ENCODE assay signal across 9 mouse cellular contexts in the genomic region with DNA sequence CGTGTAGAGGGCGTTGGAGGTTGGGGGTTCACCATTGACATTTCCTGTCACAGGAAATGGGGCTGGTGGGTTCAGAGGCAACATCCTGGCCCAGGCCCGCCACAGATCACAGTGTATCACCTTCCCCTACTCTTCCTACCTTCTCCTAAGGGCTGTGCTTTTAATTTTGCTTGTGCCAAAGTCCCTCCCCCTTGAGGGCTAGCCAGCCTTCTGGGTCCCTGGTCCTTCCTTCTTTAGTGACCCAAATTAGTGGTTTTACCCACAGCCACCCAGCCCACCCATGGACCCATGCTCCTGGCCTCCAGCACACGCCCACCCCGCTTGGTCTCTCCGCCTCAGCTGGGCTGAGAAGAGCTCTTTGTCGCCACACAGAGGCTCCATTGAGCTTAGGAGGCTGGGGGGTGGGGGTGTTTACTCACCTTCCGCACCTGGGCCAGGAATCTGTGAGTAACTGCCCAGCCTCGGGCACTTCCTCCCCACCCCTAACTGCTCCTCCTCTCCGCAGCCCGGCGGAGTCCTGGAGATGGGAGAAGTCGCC. TPM values are rescaled to one million over a fixed set of nuclear protein-coding genes. Genes with fewer than 3 reads are reported as not detected.
A peak's percentile ranks its signal among the peaks of the same experiment; 100 is the strongest.
DNase-seq lines count a peak whose midpoint lies in the region; ATAC-seq lines count a peak whose summit lies in the region.
"Had no signal": no experiment of that assay in that cellular context is flagged by ENCODE, and none has a peak within 500 bp of the region (broad histone marks: within the 10 kb centered on the region; RNA-seq: fewer than 3 reads in every experiment).

No protein-coding gene starts in this region.

- H3K4me2 ChIP-seq in forebrain, embryonic 12.5 days = no peak overlapping the region
- no peak overlapping the region for H3K4me2 ChIP-seq in forebrain, embryonic 11.5 days (ENCODE audit: low read depth, low read length, severe bottlenecking)

- H3K9me3 ChIP-seq in forebrain, embryonic 12.5 days = no peaks in the 10 kb centered on the region
- H3K9me3 ChIP-seq in forebrain, embryonic 11.5 days (ENCODE audit: control insufficient read depth, low read length) = no peaks in the 10 kb centered on the region

- H3K27me3 ChIP-seq in forebrain, embryonic 12.5 days = no peaks in the 10 kb centered on the region
- H3K27me3 ChIP-seq in forebrain, embryonic 11.5 days (ENCODE audit: control insufficient read depth, insufficient read depth, low read length) = no peaks in the 10 kb centered on the region

- no peak for ATAC-seq in forebrain, embryonic 12.5 days (ENCODE audit: low FRiP score)
- ATAC-seq in forebrain, embryonic 11.5 days (replicated peaks; ENCODE audit: low FRiP score) = no peak
- peak; percentile 71 for ATAC-seq in CD4-positive, CD25-positive, alpha-beta regulatory T cell, adult 4 months
- peak; percentile 8; the same call in 1 of the 2 replicates for ATAC-seq in megakaryocyte, adult 5-6 weeks (ENCODE audit: poor library complexity, severe bottlenecking)

- DNase-seq in forebrain, embryonic 11.5 days (ENCODE audit: low spot score) = no peak
- peak; percentile 91 for DNase-seq in induced T-regulatory cell, adult 2 months (ENCODE audit: low read depth)
- no peak for DNase-seq in yolk sac, embryonic 10.5 days (ENCODE audit: low spot score)
- DNase-seq in left cerebral cortex, adult 9 months (ENCODE audit: low spot score in 2 of 2) = no peak
- DNase-seq in ovary, postnatal 10 days (ENCODE audit: low spot score) = no peak

- H3K4me1 ChIP-seq in forebrain, embryonic 12.5 days = peaks cover 37% of the 10 kb centered on the region
- H3K4me1 ChIP-seq in forebrain, embryonic 11.5 days (replicated peaks; ENCODE audit: control insufficient read depth, insufficient read depth, low read length) = peaks cover 5% of the 10 kb centered on the region; the same call in 1 of the 2 replicates

- H3K4me3 ChIP-seq in forebrain, embryonic 12.5 days (replicated peaks) = no peak overlapping the region
- no peak overlapping the region for H3K4me3 ChIP-seq in forebrain, embryonic 11.5 days (ENCODE audit: low read depth, low read length)

- H3K36me3 ChIP-seq in forebrain, embryonic 12.5 days (replicated peaks) = peaks cover 20% of the 10 kb centered on the region
- H3K36me3 ChIP-seq in forebrain, embryonic 11.5 days (ENCODE audit: control insufficient read depth, insufficient read depth, low read length) = no peaks in the 10 kb centered on the region

- H3K27ac ChIP-seq in forebrain, embryonic 12.5 days = peak overlapping the region; percentile 25; the same call in 1 of the 2 replicates
- H3K27ac ChIP-seq in forebrain, embryonic 11.5 days (ENCODE audit: low read depth, low read length) = no peak overlapping the region

- 34% methylated on average over 13 of the region's 13 CpGs for WGBS in forebrain, embryonic 12.5 days
- 32% methylated on average over 13 of the region's 13 CpGs for WGBS in forebrain, embryonic 11.5 days

- H3K9ac ChIP-seq in forebrain, embryonic 12.5 days = peak overlapping the region; percentile 25; the same call in 1 of the 2 replicates
- H3K9ac ChIP-seq in forebrain, embryonic 11.5 days (ENCODE audit: low read length) = no peak overlapping the region

RNA-seq across cellular contexts. Expression of a gene that starts 4.6 kb away (rescaled TPM):
- polyA plus RNA-seq in forebrain, embryonic 12.5 days (2016; fragmentation: Nextera tagmentation; extraction: Ambion mirVana) = 68.3 and 73.5 TPM in 2 replicates
- polyA plus RNA-seq in forebrain, embryonic 11.5 days (2014; fragmentation: Nextera tagmentation; extraction: Ambion mirVana) = 65.7 and 69.5 TPM in 2 replicates
- polyA plus RNA-seq in CD4-positive, CD25-positive, alpha-beta regulatory T cell, adult 4 months (2017; shearing (Covaris generic)) = 100 to 1,000 TPM; 166 to 183 TPM
- total RNA-seq in megakaryocyte, adult 5-6 weeks (2015) = 142 and 156 TPM in 2 replicates
- 116 and 142 TPM in 2 replicates for total RNA-seq in megakaryocyte, adult 5-6 weeks (2017)

RNA-seq across cellular contexts. Expression of a gene that starts 10.1 kb away (rescaled TPM):
- 0.22 TPM in 1 of 2 replicates, not detected in the other for polyA plus RNA-seq in forebrain, embryonic 12.5 days (2016; fragmentation: Nextera tagmentation; extraction: Ambion mirVana)
- polyA plus RNA-seq in forebrain, embryonic 11.5 days (2014; fragmentation: Nextera tagmentation; extraction: Ambion mirVana) = 0.31 and 0.37 TPM in 2 replicates
- polyA plus RNA-seq in CD4-positive, CD25-positive, alpha-beta regulatory T cell, adult 4 months (2017; shearing (Covaris generic)) = 10 to 100 TPM in 1 of 2 experiments, 1 to 10 TPM in 1; 2.2 to 28.9 TPM
- 0.64 and 1.0 TPM in 2 replicates for total RNA-seq in megakaryocyte, adult 5-6 weeks (2015)
- total RNA-seq in megakaryocyte, adult 5-6 weeks (2017) = 0.18 and 0.24 TPM in 2 replicates

RNA-seq across cellular contexts. Expression of a gene that starts 23.1 kb away (rescaled TPM):
- 1,399 and 1,518 TPM in 2 replicates for polyA plus RNA-seq in forebrain, embryonic 12.5 days (2016; fragmentation: Nextera tagmentation; extraction: Ambion mirVana)
- polyA plus RNA-seq in forebrain, embryonic 11.5 days (2014; fragmentation: Nextera tagmentation; extraction: Ambion mirVana) = 1,722 and 1,731 TPM in 2 replicates
- over 10,000 TPM; 12,099 to 13,283 TPM for polyA plus RNA-seq in CD4-positive, CD25-positive, alpha-beta regulatory T cell, adult 4 months (2017; shearing (Covaris generic))
- 1,493 and 1,909 TPM in 2 replicates for total RNA-seq in megakaryocyte, adult 5-6 weeks (2015)
- total RNA-seq in megakaryocyte, adult 5-6 weeks (2017) = 575 and 756 TPM in 2 replicates

RNA-seq across cellular contexts. Expression of a gene that starts 37.0 kb away (rescaled TPM):
- polyA plus RNA-seq in forebrain, embryonic 12.5 days (2016; fragmentation: Nextera tagmentation; extraction: Ambion mirVana) = 1.0 and 1.7 TPM in 2 replicates
- 0.32 and 0.55 TPM in 2 replicates for polyA plus RNA-seq in forebrain, embryonic 11.5 days (2014; fragmentation: Nextera tagmentation; extraction: Ambion mirVana)
- not detected for polyA plus RNA-seq in CD4-positive, CD25-positive, alpha-beta regulatory T cell, adult 4 months (2017; shearing (Covaris generic))
- not detected in 2 replicates for total RNA-seq in megakaryocyte, adult 5-6 weeks (2015)
- not detected in 2 replicates for total RNA-seq in megakaryocyte, adult 5-6 weeks (2017)
- total RNA-seq: heart, adult 18-20 months had no signal

RNA-seq across cellular contexts. Expression of a gene that starts 37.4 kb away (rescaled TPM):
- polyA plus RNA-seq in forebrain, embryonic 12.5 days (2016; fragmentation: Nextera tagmentation; extraction: Ambion mirVana) = 0.24 TPM in 1 of 2 replicates, not detected in the other
- not detected in 2 replicates for polyA plus RNA-seq in forebrain, embryonic 11.5 days (2014; fragmentation: Nextera tagmentation; extraction: Ambion mirVana)
- not detected for polyA plus RNA-seq in CD4-positive, CD25-positive, alpha-beta regulatory T cell, adult 4 months (2017; shearing (Covaris generic))
- not detected in 2 replicates for total RNA-seq in megakaryocyte, adult 5-6 weeks (2015)
- not detected in 2 replicates for total RNA-seq in megakaryocyte, adult 5-6 weeks (2017)
- total RNA-seq: heart, adult 18-20 months had no signal

Comparison
In these comparisons a context has a peak if more than half of its experiments do, and no peak if none do; other contexts are left out.
1. ATAC-seq: peak in CD4-positive, CD25-positive, alpha-beta regulatory T cell, adult 4 months (single experiment) and megakaryocyte, adult 5-6 weeks (single experiment); none in forebrain, embryonic 12.5 days (single experiment) and forebrain, embryonic 11.5 days (single experiment).